Mouse (Mus musculus) spleen, embryonic (tissue): ENCODE measurements at regions not wholly inside any gene's neighbourhood (a gene's known extent, or its start where the extent isn't known, plus 50 kb on each side); places are given as distances from the start of the nearest gene placed in this dataset.
"Not testable (repeated sequence)": the region's sequence is repeated elsewhere in the genome, so short reads cannot be mapped to it uniquely, and the experiment has no call there.

ENCODE experiments used
- CTCF ChIA-PET: fragments of 350-600 bp; sonication (Branson Sonifier 250); formaldehyde crosslinking; loops from one replicate; lab custom pipeline; 2022; lab: Charles Lee

DNA sequence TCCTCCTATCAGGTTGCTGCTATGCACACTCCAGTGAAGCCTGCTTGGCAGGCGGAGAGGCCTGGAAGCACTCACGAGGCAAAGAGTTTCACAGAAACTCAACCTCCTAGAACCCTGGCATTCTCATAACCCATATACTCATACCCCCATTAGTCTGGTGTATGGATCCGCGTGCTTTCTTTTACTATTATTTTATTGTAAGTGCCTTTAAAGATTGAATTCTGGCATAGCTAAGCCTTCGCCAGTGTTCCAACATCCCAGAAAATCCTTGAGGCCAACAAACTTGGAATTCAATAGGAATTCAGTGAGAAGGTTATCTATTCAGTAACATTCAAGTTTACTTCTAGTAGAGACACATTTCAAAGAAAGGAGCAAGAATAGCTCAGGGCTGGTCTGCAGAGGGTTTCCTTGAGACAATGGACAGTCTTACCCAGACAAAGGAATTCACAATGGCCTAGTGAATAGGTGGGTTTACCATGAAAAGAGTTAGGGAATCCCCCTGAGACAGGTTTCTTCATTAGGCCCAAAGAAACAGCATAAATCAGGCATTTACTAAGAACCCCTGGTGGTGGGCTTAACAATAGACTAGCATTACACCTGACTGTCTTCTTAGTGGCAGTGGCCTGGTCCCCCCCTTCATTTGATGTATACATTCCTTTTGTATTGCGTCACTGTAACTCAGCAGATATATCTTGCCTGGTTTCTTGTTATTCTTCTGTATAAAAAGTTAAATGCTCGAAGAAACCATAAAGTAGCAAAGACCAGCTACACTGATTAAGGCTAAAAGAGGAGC, 80.8 kb upstream of the Gm15446 start:
- CTCF ChIA-PET = not testable (repeated sequence)

DNA sequence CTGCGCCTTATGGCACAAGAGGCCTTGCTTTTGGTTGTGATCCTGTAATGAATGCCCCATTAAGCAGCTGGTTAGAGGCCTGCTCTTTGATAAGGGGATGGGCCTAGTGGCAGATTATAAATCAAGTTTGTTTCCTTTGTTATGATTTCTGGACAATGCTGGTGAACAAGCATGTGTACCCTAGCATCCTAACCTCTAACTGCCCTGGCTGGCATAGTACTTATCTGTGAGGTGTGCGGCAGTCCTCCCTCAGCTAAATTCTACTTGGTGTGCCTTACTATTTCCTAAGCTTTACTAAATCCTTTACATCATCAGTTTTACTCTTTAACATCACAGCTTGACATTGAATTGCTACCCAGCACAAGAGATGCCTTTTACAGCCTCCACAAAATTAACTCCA, 79.0 kb upstream of the Gm15446 start:
- CTCF ChIA-PET = not testable (repeated sequence)

DNA sequence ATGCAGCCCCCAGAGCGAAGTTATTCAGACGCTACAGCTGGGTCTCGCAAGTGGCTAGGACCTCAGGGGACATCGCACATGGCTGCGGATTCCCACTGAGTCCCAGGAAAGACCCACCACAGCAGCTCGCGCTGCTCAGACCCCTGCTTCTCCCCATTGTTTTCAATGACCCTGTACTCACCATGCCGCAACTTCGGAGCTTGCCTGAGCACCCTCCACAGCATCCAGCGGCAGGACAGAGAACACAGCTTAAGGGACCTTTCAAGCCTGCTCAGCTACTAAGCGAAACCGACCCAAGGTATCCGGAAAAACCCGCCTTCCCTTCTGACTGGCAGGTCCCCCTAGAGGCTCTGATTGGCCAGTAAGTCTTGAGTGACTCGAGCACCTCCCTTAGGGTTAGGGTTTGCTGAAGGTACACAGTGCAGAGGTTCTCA, 78.4 kb upstream of the Gm15446 start:
- CTCF ChIA-PET = no interaction called here

DNA sequence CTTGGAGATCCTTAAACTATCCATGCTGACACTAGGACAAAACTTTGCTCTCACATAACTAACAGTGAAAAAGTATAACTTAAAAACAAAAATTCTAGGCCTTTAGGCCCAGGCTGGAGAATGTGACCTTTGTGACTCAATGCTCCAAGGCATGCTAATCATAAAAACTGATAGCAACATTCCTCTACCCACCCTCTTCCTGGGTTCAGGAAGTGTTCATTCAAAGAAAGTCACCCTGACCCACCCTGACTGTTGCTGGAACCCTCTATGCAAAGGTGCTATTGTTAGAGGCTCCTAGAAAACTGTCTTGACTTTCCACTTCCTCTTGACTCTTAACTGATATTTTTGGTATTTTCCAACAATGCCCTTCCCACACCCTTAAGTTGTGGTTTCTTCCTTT, 72.0 kb upstream of the Gm15446 start:
- CTCF ChIA-PET = not testable (repeated sequence)

DNA sequence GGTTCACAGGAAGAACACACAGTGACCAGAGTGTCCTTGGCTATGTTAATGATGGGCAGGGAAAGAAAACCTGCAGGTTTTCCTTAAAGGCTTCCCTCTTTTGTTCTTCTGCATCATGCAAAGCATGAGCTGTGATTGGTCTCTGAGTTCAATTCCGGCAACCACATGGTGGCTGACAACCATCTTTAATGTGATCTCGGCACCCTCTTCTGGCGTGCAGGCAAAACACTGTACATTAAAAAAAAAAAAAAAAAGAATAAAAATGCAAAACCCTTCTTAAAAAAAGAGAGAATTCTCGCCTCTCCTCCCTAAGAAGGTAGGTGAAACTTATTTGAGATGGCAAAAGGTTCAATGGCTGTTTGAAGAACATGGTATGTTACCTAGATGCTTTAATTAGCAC, 62.8 kb upstream of the Gm15446 start:
- CTCF ChIA-PET = no interaction called here

DNA sequence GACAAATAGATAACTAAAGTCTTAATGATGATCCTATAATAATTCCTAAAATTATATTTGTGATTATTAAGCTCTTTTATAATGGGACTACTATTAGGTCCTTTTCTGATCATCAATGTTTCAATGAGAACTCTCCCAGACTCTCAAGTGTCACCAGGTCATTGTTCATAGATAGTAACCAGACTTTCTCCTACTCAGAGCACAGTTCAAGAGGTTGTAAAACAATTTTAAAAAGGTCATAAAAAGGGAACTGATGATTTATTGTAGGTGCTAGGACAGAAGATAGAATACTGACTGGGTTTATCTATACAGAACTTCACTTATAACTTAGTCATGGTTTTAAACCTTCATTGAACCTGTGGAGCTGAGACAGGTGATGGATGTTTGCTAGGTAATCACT, 58.7 kb upstream of the Gm15446 start:
- CTCF ChIA-PET = interaction anchor here (0.7 kb wide), 1 partner anchor 54 kb away, joined by 7 read pairs; no protein-coding TSS in a partner anchor

DNA sequence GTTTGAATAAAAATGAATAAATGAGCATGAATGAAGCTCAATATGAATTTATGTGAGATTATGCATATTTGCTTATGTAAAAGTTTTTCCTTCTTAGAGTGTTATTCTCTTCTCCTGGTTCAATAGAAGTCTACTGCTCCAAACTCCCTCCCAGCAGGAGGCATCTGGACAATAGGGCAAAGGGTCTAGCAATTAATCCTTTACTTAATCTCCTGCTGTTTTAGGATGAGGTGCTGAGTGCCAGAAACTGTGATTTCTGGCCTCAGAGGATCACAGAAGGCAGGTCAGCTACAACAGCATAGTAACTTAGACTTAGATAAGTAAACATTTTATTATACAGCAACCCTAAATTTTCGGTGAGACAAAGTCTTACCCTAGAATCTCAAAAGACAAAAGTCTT, 57.6 kb upstream of the Gm15446 start:
- CTCF ChIA-PET = no interaction called here

DNA sequence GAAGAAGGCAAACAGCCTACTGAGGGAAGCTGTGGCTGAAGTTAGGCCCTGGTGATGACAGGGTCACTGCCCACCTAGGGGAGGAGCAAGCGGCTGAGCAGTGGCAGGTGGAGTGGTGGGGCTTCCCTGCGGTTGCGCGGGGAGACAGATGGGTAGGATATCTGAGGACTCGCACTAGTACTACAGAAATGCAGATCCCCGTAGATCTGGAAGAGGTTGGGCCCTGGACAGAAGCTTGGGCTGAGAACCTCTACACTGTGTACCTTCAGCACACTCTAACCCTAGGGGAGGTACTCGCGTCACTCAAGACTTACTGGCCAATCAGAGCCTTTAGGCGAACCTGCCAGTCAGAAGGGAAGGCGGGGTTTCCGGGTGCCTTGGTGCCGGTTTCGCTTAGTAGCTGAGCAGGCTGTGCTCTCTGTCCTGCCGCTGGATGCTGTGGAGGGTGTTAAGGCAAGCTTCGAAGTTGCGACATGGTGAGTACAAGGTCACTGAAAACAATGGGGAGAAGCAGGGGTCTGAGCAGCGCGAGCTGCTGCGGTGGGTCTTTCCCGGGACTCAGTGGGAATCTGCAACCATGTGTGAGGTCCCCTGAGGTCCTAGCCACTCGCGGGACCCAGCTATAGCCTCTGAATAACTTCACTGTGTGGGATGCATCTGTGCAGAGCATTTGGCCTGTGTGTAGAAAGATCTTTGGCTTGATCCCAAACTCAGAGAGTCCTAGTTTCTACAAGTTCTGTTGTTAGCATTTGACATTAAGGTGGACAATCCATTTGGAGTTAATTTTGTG, 56.7 kb upstream of the Gm15446 start:
- CTCF ChIA-PET = no interaction called here

DNA sequence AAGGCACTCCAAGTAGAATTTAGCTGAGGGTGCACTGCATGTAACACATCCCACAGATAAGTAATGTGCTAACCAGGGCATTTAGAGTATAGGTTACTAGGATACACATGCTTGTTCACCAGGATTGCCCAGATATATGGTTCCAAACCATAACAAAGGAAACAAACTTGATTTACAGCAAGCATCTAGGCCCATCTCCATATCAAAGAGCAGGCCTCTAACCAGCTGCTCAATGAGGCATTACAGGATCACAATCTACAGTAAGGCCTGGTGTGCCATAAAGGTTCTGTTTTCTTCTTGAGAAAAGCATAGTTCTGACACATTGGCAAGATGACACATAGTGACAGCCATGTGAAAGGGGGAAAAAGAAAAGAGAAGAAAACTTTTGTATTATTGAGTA, 56.0 kb upstream of the Gm15446 start:
- CTCF ChIA-PET = not testable (repeated sequence)
